ENCODE assay signal across 11 mouse cellular contexts in genomic region chr17:25609506-25609828, GRCm38 (mm10). TPM values are rescaled to one million over a fixed set of nuclear protein-coding genes. Genes with fewer than 3 reads are reported as not detected.
DNase-seq lines count a peak whose midpoint lies in the region; ATAC-seq lines count a peak whose summit lies in the region.
"Had no signal": no experiment of that assay in that cellular context is flagged by ENCODE, and none has a peak within 500 bp of the region (broad histone marks: within the 10 kb centered on the region; RNA-seq: fewer than 3 reads in every experiment).

No protein-coding gene starts in this region.

- H3K9ac ChIP-seq in midbrain, embryonic 13.5 days (replicated peaks): no peak overlapping the region
- no peak overlapping the region for H3K9ac ChIP-seq in midbrain, embryonic 11.5 days (ENCODE audit: low read length)
- H3K9ac ChIP-seq in hindbrain, embryonic 15.5 days: no peak overlapping the region
- H3K9ac ChIP-seq in neural tube, embryonic 15.5 days (replicated peaks): no peak overlapping the region
- H3K9ac ChIP-seq: limb, embryonic 13.5 days; lung, embryonic 14.5 days had no signal

- H3K27ac ChIP-seq in midbrain, embryonic 13.5 days: peak overlapping the region; percentile 70
- no peak overlapping the region for H3K27ac ChIP-seq in midbrain, embryonic 11.5 days (ENCODE audit: low read depth, low read length)
- no peak overlapping the region; the same call in 1 of the 2 replicates for H3K27ac ChIP-seq in hindbrain, embryonic 15.5 days (replicated peaks)
- H3K27ac ChIP-seq in neural tube, embryonic 15.5 days (replicated peaks): peak overlapping the region; percentile 24; the same call in 1 of the 2 replicates

- H3K4me1 ChIP-seq in midbrain, embryonic 13.5 days (replicated peaks): peaks cover 30% of the 10 kb centered on the region
- no peaks in the 10 kb centered on the region for H3K4me1 ChIP-seq in midbrain, embryonic 11.5 days (ENCODE audit: control insufficient read depth, insufficient read depth, low read length)
- peaks cover 21% of the 10 kb centered on the region for H3K4me1 ChIP-seq in hindbrain, embryonic 15.5 days (replicated peaks)
- peaks cover 27% of the 10 kb centered on the region for H3K4me1 ChIP-seq in neural tube, embryonic 15.5 days

- peak; percentile 54 for ATAC-seq in midbrain, embryonic 13.5 days
- ATAC-seq in midbrain, embryonic 11.5 days (ENCODE audit: low FRiP score): no peak
- ATAC-seq in hindbrain, embryonic 15.5 days (ENCODE audit: low FRiP score, low read depth): 0 out of 2 replicates have a peak, but pooled peaks have one; percentile 3
- ATAC-seq in neural tube, embryonic 15.5 days (ENCODE audit: low FRiP score): no peak

- H3K27me3 ChIP-seq in midbrain, embryonic 13.5 days: no peaks in the 10 kb centered on the region
- no peaks in the 10 kb centered on the region for H3K27me3 ChIP-seq in midbrain, embryonic 11.5 days (ENCODE audit: control insufficient read depth, insufficient read depth, low read length)
- no peaks in the 10 kb centered on the region for H3K27me3 ChIP-seq in hindbrain, embryonic 15.5 days
- H3K27me3 ChIP-seq in neural tube, embryonic 15.5 days (replicated peaks): no peaks in the 10 kb centered on the region
- H3K27me3 ChIP-seq: heart, embryonic 12.5 days; limb, embryonic 13.5 days had no signal

- 50% methylated on average over 3 of the region's 3 CpGs for WGBS in midbrain, embryonic 13.5 days
- WGBS in midbrain, embryonic 11.5 days: 84% methylated on average over 3 of the region's 3 CpGs
- 32% methylated on average over 3 of the region's 3 CpGs for WGBS in hindbrain, embryonic 15.5 days
- 31% methylated on average over 3 of the region's 3 CpGs for WGBS in neural tube, embryonic 15.5 days

- H3K36me3 ChIP-seq in midbrain, embryonic 13.5 days: peaks cover 12% of the 10 kb centered on the region
- H3K36me3 ChIP-seq in midbrain, embryonic 11.5 days (ENCODE audit: control insufficient read depth, insufficient read depth, low read length): no peaks in the 10 kb centered on the region
- H3K36me3 ChIP-seq in hindbrain, embryonic 15.5 days: no peaks in the 10 kb centered on the region
- peaks cover 9% of the 10 kb centered on the region for H3K36me3 ChIP-seq in neural tube, embryonic 15.5 days

- no peaks in the 10 kb centered on the region for H3K9me3 ChIP-seq in midbrain, embryonic 13.5 days
- no peaks in the 10 kb centered on the region for H3K9me3 ChIP-seq in midbrain, embryonic 11.5 days (ENCODE audit: control insufficient read depth, low read length)
- H3K9me3 ChIP-seq in hindbrain, embryonic 15.5 days: no peaks in the 10 kb centered on the region
- no peaks in the 10 kb centered on the region for H3K9me3 ChIP-seq in neural tube, embryonic 15.5 days (replicated peaks)
- H3K9me3 ChIP-seq: heart, embryonic 12.5 days; limb, embryonic 13.5 days had no signal

- peak; percentile 47 to 53 for DNase-seq in cerebellum, postnatal 10 days
- no peak for DNase-seq in cerebellum, adult 11-12 months
- DNase-seq in midbrain, embryonic 11.5 days (ENCODE audit: low spot score, missing footprints): no peak
- DNase-seq in right cerebral cortex, postnatal 10 days (ENCODE audit: low spot score in 2 of 2): no peak
- DNase-seq in frontal cortex, postnatal 36 days (ENCODE audit: low spot score in 2 of 2): no peak

- no peak overlapping the region for H3K4me2 ChIP-seq in midbrain, embryonic 13.5 days (replicated peaks)
- H3K4me2 ChIP-seq in midbrain, embryonic 11.5 days: no peak overlapping the region
- H3K4me2 ChIP-seq in hindbrain, embryonic 15.5 days: no peak overlapping the region
- H3K4me2 ChIP-seq in neural tube, embryonic 15.5 days: no peak overlapping the region
- H3K4me2 ChIP-seq: limb, embryonic 13.5 days; lung, embryonic 14.5 days had no signal

- H3K4me3 ChIP-seq in midbrain, embryonic 13.5 days (replicated peaks): no peak overlapping the region
- no peak overlapping the region for H3K4me3 ChIP-seq in midbrain, embryonic 11.5 days (ENCODE audit: low read depth, low read length)
- no peak overlapping the region for H3K4me3 ChIP-seq in hindbrain, embryonic 15.5 days
- H3K4me3 ChIP-seq in neural tube, embryonic 15.5 days (replicated peaks): no peak overlapping the region
- H3K4me3 ChIP-seq: heart, embryonic 12.5 days; limb, embryonic 13.5 days had no signal

RNA-seq across cellular contexts. Expression of gene Lmf1, which starts 30.6 kb away (rescaled TPM):
- polyA plus RNA-seq in midbrain, embryonic 13.5 days (2015; fragmentation: Nextera tagmentation; extraction: Ambion mirVana): 20.6 and 22.9 TPM in 2 replicates
- polyA plus RNA-seq in midbrain, embryonic 11.5 days (2014; fragmentation: Nextera tagmentation; extraction: Ambion mirVana): 19.2 and 20.6 TPM in 2 replicates
- polyA plus RNA-seq in hindbrain, embryonic 15.5 days (2015; fragmentation: Nextera tagmentation; extraction: Ambion mirVana): 23.8 and 25.1 TPM in 2 replicates
- polyA plus RNA-seq in neural tube, embryonic 15.5 days (2015; fragmentation: Nextera tagmentation; extraction: Ambion mirVana): 26.2 and 26.9 TPM in 2 replicates

RNA-seq across cellular contexts. Expression of gene Sox8, which starts 39.0 kb away (rescaled TPM):
- polyA plus RNA-seq in midbrain, embryonic 13.5 days (2015; fragmentation: Nextera tagmentation; extraction: Ambion mirVana): 5.2 and 7.9 TPM in 2 replicates
- 2.0 and 2.1 TPM in 2 replicates for polyA plus RNA-seq in midbrain, embryonic 11.5 days (2014; fragmentation: Nextera tagmentation; extraction: Ambion mirVana)
- 17.8 and 23.8 TPM in 2 replicates for polyA plus RNA-seq in hindbrain, embryonic 15.5 days (2015; fragmentation: Nextera tagmentation; extraction: Ambion mirVana)
- polyA plus RNA-seq in neural tube, embryonic 15.5 days (2015; fragmentation: Nextera tagmentation; extraction: Ambion mirVana): 16.0 and 16.9 TPM in 2 replicates

Comparison
In these comparisons a context has a peak if more than half of its experiments do, and no peak if none do; other contexts are left out.
1. DNase-seq: peak in cerebellum, postnatal 10 days (2 of 2); none in cerebellum, adult 11-12 months (single experiment), midbrain, embryonic 11.5 days (single experiment), right cerebral cortex, postnatal 10 days (0 of 2) and frontal cortex, postnatal 36 days (0 of 2).
2. ATAC-seq: peak in midbrain, embryonic 13.5 days (single experiment) and hindbrain, embryonic 15.5 days (single experiment); none in midbrain, embryonic 11.5 days (single experiment) and neural tube, embryonic 15.5 days (single experiment).
3. H3K27ac ChIP-seq: peak in midbrain, embryonic 13.5 days (single experiment) and neural tube, embryonic 15.5 days (single experiment); none in midbrain, embryonic 11.5 days (single experiment) and hindbrain, embryonic 15.5 days (single experiment).